Mouse (Mus musculus): ENCODE data around the gene Cux2. TPM values are rescaled to one million over a fixed set of nuclear protein-coding genes. Genes with fewer than 3 reads are reported as not detected.

Cux2 gene
- polyA plus RNA-seq, 1 experiment: 0.07 TPM

DNA sequence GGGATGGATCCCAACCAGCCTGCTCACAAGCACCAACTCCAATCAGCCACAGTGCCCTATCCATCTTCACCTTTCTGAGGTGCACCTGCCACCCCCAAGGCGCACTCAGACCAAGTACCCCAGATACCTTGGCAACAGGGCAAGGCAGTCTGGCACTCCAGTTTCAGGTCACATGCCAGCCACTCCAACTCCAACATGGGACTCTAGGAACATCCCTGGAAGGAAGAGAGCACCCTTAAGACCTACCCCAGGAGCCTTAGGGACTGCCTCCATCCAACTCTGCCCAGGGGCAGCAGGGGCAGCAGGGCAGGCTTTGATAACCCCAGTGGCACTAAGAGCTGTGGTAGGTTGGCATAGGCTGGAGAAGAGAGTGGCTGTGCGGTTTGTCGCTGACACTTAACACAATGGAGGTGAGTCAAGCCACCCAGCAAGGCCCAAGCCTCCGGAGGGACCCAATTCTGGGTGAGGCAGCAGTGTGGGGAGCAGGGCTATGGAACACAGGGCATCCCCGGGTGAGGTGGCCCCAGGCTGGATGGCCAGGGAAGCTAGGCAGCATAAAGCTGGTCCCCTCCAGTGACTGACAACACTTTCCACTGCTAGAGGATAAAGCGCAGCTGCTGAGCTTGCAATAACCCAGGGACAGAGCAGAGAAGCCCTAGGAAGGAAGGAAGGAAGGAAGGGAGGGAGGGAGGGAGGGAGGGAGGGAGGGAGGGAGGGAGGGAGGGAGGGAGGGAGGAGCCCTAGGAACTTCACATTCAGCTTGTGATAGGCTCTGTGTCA is 217.3 kb downstream of the Cux2 start:
- H3K27ac ChIP-seq (ENCODE audit: insufficient read depth, low read depth, low read length): peak overlapping the region; percentile 99
- peak overlapping the region; percentile 82 for H3K4me3 ChIP-seq (ENCODE audit: insufficient read depth, low read length)
- H3K4me1 ChIP-seq (ENCODE audit: control insufficient read depth, insufficient read depth, low read length): peaks cover 34% of the 10 kb centered on the region
- TF ChIP-seq CTCF (IDR thresholded peaks at IDR 0.05; ENCODE audit: low read depth, low read length) (no peak), POLR2A (IDR thresholded peaks at IDR 0.05; ENCODE audit: borderline replicate concordance, low read depth, low read length) (no peak)

DNA sequence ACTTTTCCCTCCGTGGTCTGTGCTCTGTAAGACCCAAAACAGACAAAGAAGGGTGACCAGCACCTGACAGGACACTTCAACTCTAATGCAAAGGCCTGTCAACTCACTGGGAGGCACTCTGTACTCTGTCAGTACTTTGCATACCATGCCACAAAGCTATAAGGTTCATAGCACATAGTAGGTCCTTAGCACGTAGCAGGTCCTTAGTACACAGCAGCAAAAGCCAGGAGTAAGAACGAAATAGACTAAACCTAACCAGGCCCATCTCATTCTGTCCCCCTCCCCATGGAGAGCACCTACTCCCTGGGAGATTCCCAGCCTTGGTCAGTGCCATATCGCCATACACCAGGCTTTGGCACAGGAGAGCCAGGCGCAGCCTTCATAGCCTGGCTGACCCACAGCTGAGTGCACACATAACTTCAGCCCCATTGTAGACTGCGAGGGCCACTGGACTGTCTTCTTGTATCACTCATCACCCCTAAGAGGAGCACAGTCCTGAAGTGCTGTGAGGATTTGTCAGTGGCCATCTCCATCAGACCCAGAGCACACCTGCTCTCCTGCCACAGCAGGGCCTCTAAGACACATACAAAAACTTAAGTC is 218.8 kb downstream of the Cux2 start:
- TF ChIP-seq POLR2A (IDR thresholded peaks at IDR 0.05; ENCODE audit: borderline replicate concordance, low read depth, low read length) (no peak), CTCF (IDR thresholded peaks at IDR 0.05; ENCODE audit: low read depth, low read length) (no peak)
- H3K27ac ChIP-seq (ENCODE audit: insufficient read depth, low read depth, low read length): no peak overlapping the region
- H3K4me1 ChIP-seq (ENCODE audit: control insufficient read depth, insufficient read depth, low read length): peaks cover 39% of the 10 kb centered on the region
- H3K4me3 ChIP-seq (ENCODE audit: insufficient read depth, low read length): no peak overlapping the region

DNA sequence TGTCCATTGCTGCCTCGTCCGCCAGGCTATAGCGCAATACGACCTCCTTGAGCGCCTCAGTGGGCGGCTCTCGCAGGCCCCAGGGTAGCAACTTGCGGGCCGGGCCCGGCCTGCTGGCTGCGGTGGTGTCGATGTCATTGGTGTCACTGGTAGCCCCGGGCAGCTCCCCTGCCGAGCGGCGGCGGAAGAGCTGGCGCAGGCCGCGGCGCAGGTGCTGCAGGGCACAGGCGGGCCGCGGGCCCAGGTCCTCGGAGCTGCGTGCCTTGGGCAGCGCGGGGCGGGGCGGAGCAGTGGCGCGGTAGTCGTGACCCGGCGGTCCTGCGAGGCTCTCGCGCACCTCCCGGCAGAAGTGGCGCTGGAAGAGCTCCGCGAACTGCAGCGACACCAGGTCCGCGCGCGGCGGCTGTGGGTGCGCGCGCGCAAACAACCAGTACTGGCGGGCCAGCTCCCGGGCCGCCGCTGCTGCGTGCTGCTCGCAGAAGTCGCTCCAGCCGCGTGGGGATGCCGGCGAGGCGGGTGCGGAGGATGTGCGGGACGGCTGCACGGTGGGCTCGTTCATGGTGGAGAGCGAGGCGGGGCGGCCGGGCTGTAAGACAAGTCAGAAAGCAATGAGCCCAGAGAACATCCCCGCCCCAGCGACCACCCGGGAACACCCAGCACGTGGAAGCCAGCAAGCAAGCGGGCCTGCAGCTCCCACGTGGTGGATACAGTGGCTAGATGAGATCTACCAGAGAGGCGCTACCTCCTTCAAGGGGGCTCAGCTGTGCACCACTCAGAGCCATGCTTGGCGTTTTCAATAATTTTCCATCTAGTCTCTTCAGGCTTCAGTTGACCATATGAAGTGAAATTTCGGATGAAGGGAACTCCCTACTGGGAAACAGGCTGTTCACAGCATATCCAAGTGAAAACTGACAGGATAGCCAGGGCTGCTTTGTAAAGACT is 221.1 kb downstream of the Cux2 start:
- no peak for TF ChIP-seq CTCF (IDR thresholded peaks at IDR 0.05; ENCODE audit: low read depth, low read length)
- no peak for TF ChIP-seq POLR2A (IDR thresholded peaks at IDR 0.05; ENCODE audit: borderline replicate concordance, low read depth, low read length)
- H3K27ac ChIP-seq (ENCODE audit: insufficient read depth, low read depth, low read length): no peak overlapping the region
- peaks cover 59% of the 10 kb centered on the region for H3K4me1 ChIP-seq (ENCODE audit: control insufficient read depth, insufficient read depth, low read length)
- H3K4me3 ChIP-seq (ENCODE audit: insufficient read depth, low read length): no peak overlapping the region

DNA sequence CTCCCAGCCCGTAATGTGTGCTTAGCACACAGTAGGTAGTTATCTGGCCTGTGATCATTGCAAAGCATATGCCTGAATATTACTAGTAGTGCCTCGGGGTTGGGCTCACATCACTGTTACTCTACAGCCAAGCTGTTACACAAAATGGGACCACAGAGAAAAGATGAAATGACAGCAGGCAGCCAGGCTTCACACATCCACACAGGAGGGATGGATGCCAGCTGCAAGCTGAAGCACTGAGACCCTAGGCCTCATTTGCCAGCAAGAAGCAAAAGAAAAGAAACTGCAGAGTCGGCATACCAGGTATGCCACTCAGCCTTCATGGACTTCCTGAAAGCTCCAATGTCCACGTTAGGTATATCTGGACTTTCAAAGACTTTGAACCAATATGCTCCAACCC is 222.0 kb downstream of the Cux2 start:
- Histone ChIP-seq H3K4me1 (ENCODE audit: control insufficient read depth, insufficient read depth, low read length) (peaks cover 62% of the 10 kb centered on the region), H3K4me3 (ENCODE audit: insufficient read depth, low read length) (no peak overlapping the region), H3K27ac (ENCODE audit: insufficient read depth, low read depth, low read length) (no peak overlapping the region)
- TF ChIP-seq POLR2A (IDR thresholded peaks at IDR 0.05; ENCODE audit: borderline replicate concordance, low read depth, low read length): no peak

DNA sequence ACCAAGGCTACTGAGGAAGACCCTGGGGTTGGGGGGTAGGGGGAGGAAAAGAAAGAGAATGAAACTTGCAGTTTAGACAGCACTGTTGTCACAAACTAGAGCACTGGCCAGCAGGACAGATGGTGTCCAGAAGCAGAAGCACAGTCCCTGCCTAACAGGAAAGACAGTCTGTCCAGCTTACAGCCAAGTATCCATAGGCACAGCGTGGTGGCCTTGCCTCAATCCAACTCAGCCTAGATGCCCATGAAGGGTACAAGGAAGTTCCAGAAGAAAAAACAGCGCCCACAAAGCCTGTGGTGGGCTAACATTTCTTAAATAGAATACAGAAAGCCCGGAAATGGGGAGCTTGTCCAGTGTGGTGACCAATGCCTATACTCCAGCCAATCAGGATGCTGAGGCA is 224.3 kb downstream of the Cux2 start:
- Histone ChIP-seq H3K4me3 (ENCODE audit: insufficient read depth, low read length) (no peak overlapping the region), H3K4me1 (ENCODE audit: control insufficient read depth, insufficient read depth, low read length) (peaks cover 45% of the 10 kb centered on the region), H3K27ac (ENCODE audit: insufficient read depth, low read depth, low read length) (no peak overlapping the region)
- TF ChIP-seq CTCF (IDR thresholded peaks at IDR 0.05; ENCODE audit: low read depth, low read length) (no peak), POLR2A (IDR thresholded peaks at IDR 0.05; ENCODE audit: borderline replicate concordance, low read depth, low read length) (no peak)

DNA sequence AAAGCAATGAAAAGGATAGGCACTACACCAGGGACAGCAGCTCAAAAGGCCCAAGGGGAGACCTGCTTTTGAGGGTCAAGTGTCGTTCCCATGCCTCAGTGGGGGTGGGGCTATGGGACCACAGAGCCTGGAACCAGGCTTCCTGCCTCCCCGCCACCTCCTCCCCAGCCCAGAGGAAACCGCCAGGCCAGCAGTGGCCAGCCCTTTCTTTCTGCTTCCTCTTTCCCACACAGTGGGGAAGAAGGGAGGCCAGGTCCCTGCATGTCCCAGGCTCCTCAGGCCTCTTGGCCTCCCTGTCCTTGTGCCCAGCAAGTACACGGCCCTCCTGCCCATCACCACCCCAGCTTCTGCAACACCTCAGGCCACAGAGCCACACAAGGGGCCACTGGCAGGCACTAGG is 225.8 kb downstream of the Cux2 start:
- TF ChIP-seq POLR2A (IDR thresholded peaks at IDR 0.05; ENCODE audit: borderline replicate concordance, low read depth, low read length) (no peak), CTCF (IDR thresholded peaks at IDR 0.05; ENCODE audit: low read depth, low read length) (no peak)
- no peak overlapping the region for H3K4me3 ChIP-seq (ENCODE audit: insufficient read depth, low read length)
- peaks cover 38% of the 10 kb centered on the region for H3K4me1 ChIP-seq (ENCODE audit: control insufficient read depth, insufficient read depth, low read length)
- H3K27ac ChIP-seq (ENCODE audit: insufficient read depth, low read depth, low read length): peak overlapping the region; percentile 47

DNA sequence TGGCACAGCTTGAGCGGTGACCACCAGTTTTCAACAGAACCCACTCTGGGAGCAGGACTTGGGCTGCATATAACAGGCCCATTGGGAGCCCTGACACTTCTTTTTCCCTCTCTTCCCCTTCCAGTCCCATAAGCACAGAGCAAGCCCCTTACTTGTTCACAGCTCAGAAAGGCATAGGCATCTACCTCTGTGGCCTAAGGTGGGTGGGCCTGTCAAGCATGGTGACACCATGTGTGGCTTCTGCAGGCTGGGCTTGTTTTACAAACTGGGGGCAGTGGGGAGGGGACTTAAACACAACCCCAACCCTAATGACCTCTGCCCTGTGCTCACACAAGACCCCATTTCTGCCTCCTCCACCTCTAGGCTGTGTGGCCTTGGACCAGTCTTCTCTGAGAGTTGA is 226.2 kb downstream of the Cux2 start:
- H3K4me1 ChIP-seq (ENCODE audit: control insufficient read depth, insufficient read depth, low read length): peaks cover 38% of the 10 kb centered on the region
- no peak overlapping the region for H3K4me3 ChIP-seq (ENCODE audit: insufficient read depth, low read length)
- TF ChIP-seq CTCF (IDR thresholded peaks at IDR 0.05; ENCODE audit: low read depth, low read length) (no peak), POLR2A (IDR thresholded peaks at IDR 0.05; ENCODE audit: borderline replicate concordance, low read depth, low read length) (no peak)
- peak overlapping the region; percentile 24 for H3K27ac ChIP-seq (ENCODE audit: insufficient read depth, low read depth, low read length)

DNA sequence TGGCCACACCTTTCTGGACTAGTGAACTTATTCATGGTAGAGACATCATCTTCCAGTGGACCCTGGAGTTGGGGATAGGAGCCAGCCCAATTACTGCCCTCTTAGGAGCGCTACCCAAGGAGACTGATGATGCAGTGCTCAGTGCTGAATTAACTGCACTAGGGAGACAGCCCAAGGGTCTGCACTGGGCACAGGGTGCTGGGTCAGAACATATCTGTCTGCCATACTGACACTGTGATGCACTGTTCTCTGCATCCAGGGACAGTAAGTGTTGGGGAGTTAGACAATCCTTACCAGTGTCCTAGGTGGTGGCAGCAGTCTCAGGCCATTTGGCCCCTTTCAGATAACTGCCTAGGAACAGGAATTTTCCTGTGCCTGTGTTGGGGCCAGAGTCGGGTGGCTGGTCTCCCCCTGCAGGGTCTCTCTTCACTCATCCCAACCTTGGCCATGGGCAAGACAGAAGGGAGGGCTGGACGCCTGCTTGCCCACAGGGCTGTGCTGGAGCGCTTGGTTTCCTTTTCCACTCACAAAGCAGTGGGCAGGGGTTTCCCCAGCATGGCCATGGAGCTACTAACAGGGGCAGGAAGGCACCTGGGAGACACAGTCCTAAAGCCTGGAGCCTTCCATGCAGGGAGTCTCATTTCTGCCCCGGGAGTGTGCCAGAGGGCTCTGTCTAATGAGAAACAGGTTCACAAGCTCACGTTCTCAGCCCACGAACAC is 227.0 kb downstream of the Cux2 start:
- TF ChIP-seq POLR2A (IDR thresholded peaks at IDR 0.05; ENCODE audit: borderline replicate concordance, low read depth, low read length) (no peak), CTCF (IDR thresholded peaks at IDR 0.05; ENCODE audit: low read depth, low read length) (no peak)
- H3K4me3 ChIP-seq (ENCODE audit: insufficient read depth, low read length): no peak overlapping the region
- H3K27ac ChIP-seq (ENCODE audit: insufficient read depth, low read depth, low read length): no peak overlapping the region
- H3K4me1 ChIP-seq (ENCODE audit: control insufficient read depth, insufficient read depth, low read length): peaks cover 38% of the 10 kb centered on the region

DNA sequence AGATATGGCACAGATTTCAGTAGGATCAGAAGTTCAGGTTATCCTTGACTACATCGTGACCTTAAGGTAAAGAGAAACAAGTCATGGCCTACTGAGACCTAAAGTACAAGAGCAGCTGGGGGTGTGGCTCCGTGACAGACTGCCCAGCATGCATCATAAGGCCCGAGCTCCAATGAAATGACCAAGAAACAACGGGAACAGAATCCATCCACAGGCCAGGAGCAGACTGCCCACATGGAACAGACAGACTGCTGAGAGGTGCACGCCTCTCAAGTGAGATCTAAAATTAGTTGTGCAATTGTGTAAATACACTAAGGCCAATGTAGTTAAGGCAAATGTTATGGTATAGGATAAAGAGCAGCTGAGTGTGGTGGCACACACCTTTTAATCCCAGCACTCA is 228.3 kb downstream of the Cux2 start:
- H3K27ac ChIP-seq (ENCODE audit: insufficient read depth, low read depth, low read length): no peak overlapping the region
- H3K4me1 ChIP-seq (ENCODE audit: control insufficient read depth, insufficient read depth, low read length): peaks cover 33% of the 10 kb centered on the region
- H3K4me3 ChIP-seq (ENCODE audit: insufficient read depth, low read length): no peak overlapping the region
- TF ChIP-seq CTCF (IDR thresholded peaks at IDR 0.05; ENCODE audit: low read depth, low read length): no peak
- no peak for TF ChIP-seq POLR2A (IDR thresholded peaks at IDR 0.05; ENCODE audit: borderline replicate concordance, low read depth, low read length)

Measured in bone marrow macrophage, adult 2 months (primary cell).